Mouse (Mus musculus) subcutaneous adipose tissue, adult 2 months (tissue): ENCODE data around the gene Liph. TPM values are rescaled to one million over a fixed set of nuclear protein-coding genes. Genes with fewer than 3 reads are reported as not detected.

ENCODE experiments used
- polyA plus RNA-seq: library from polyadenylated mRNA; depleted of rRNA; stranded (reverse); fragments of >200 nt; gene quantifications from 2 replicates; pipeline ENCODE4 v1.2.3, GENCODE M21; 2012; ENCODE audit warnings: low replicate concordance; rRNA removed

Gene Liph
- 0.19 and 0.41 TPM in 2 replicates for polyA plus RNA-seq

DNA sequence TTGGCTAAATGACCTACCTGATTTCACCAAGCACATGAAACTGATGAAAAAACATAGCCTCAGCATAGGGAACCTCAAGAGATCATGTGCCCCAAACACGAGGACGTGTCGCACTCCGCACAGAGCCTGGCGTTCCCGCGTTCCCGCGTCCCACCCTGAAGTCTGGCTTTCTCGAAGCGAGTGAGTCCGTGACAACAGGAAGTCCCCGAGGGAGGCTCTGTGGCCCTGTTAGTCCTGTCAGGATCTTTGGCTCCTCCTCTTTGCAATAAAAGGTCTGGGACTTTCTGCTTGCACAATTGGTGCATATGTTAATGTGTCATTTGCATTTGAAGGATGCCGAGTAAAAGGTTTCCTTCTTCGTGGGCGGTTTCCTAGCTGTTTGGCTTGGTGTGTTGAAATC is at the start of gene Liph:
Gene Liph (minus strand): TSS at position 360 of the 400 bp plus-strand sequence.

DNA sequence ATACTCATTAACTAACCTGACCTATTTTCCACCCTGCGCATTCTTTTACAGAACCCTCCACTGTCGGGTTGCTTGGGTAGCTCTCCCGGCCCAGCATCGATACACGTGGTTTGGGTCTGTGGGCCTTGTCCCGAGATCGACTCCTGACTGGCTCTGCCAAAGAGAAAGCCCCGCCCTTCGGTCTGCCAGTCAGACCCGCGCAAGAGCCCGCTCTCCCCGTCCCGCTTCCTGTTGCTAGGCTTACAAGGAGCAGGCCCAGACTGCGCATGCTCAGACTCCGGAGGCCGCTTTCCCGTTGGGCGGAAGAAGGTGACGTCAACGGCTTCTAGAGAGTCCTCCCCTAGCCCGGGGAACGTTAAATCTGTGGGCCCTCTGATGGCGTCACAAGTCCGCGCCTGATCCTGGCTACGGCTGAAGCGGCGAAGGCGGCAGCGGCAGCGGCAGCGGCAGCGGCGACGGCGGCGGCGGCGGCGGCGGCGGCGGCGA is 13.7 kb upstream of the Liph start, which contains the start of gene Senp2:
Gene Senp2 (plus strand): TSS at position 386 of the 486 bp plus-strand sequence.

DNA sequence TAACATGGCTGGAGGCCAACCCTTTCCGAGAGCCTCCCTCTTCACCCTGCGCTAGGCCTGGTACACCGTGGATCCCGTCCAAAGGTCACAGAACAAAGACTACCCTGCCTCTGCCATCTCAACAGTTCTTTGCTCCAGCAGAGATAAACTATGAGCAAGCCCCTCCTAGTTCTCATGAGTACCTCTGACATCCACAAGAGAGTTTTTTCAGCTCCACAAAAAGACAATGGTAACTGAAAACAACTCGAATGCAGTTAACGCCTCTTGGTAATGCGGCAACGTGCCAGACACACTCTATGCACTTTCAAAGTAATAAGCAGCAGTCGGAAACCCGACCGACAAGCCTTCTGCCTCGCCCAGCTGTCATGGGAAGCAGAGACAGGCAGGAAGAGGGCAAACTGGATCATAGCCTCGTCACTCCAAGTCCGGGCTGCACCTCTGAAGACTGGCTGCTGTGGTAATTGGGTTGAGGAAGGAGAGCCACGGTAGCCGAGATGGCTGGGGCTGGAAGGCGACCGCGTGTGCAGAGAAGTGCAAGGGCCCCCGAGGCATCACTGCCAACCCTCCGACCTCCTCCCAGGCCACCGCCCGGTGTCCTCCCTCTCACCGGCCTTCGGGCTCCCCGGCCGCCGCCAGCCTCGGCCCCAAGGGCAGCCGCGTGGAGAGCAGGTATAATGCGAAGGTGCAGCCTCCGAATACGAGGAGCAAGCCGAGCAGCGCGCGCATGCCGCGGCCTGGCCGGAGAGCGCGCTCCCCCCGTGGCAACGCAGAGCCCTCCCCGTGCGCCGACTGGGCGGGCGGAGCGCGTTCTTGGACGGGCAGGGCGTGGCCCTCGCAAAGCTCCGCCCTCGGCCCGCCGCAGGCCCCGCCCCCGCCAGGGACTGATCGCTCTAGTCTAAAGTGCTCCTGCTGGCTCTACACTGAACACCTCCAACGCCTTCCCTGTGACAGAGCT is 48.4 kb downstream of the Liph start, which contains the start of gene Tmem41a:
Gene Tmem41a (minus strand): TSS at position 792 of the 955 bp plus-strand sequence.

Other genes with a start within 250 kb of the Liph start
- 17.1 and 33.2 TPM in 2 replicates for gene Ehhadh, start 207.9 kb downstream of the Liph start, polyA plus RNA-seq
- 0.24 and 1.1 TPM in 2 replicates for gene Map3k13, start 201.3 kb downstream of the Liph start, polyA plus RNA-seq
- gene Tmem41a, start 48.1 kb downstream of the Liph start, polyA plus RNA-seq, result 15.3 and 20.7 TPM in 2 replicates
- gene Senp2, start 13.8 kb upstream of the Liph start, polyA plus RNA-seq, result 12.6 and 14.0 TPM in 2 replicates
- 1.2 and 5.7 TPM in 2 replicates for gene Igf2bp2, start 167.6 kb upstream of the Liph start, polyA plus RNA-seq